Mouse (Mus musculus) olfactory bulb, adult 2 months (tissue): ENCODE results near the gene Cldn22.

Experiments
- CTCF ChIP-seq: fragments of 200-500 bp; IDR thresholded peaks from 2 replicates; pipeline ENCODE4 v1.5.1; 2012; ENCODE audit warnings: low read depth, mild to moderate bottlenecking, low read length, moderate library complexity; ENCODE audit not compliant: insufficient read depth
- POLR2A ChIP-seq: fragments of 200-500 bp; IDR thresholded peaks from 2 replicates; pipeline ENCODE4 v1.6.1; 2012; ENCODE audit warnings: mild to moderate bottlenecking, low read depth, low read length, moderate library complexity; ENCODE audit not compliant: insufficient read depth

DNA sequence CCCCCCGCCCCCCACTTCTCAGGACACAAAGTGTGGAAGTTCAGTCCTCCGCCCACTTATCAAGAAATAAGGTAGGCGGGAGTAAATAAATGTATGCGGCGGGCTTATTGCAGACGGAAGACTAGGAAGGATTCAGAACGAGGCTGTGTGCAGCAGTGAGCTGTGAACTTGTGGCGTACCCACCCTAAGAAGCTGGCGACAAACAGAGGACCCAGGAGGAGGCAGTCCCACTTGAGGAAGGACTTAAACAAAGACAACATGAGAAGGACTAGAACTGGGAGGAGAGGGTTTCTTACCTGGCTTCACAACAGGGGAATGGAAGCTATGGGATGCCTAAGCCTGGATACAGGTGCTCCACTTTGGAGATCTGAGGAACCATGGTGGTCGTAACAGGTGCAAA is 19.4 kb downstream of the Cldn22 start:
- TF ChIP-seq CTCF (no peak), POLR2A (no peak)
